Mouse (Mus musculus) MEL (cell line): Measurements from ENCODE around the gene Cul1.

Experiments used
- EP300 ChIP-seq, 2 experiments: IDR thresholded peaks; 2 replicates each; pipeline ENCODE4 v1.6.1; 2011; ENCODE audit warnings: improper control_type of control experiment in 2 of 2, low read length in 2 of 2, low read depth in 1 of 2, mild to moderate bottlenecking in 1 of 2
- GATA1 ChIP-seq: IDR thresholded peaks from 2 replicates; pipeline ENCODE4 v1.6.1; 2011; ENCODE audit warnings: low read depth, low read length, improper control_type of control experiment
- JUND ChIP-seq: IDR thresholded peaks from 2 replicates; pipeline ENCODE4 v1.6.1; 2011; ENCODE audit warnings: low read depth, mild to moderate bottlenecking, improper control_type of control experiment, low read length
- MAZ ChIP-seq: IDR thresholded peaks from 2 replicates; pipeline ENCODE4 v1.6.1; 2012; ENCODE audit warnings: low read depth, mild to moderate bottlenecking, inconsistent platforms, low read length, improper control_type of control experiment
- TBP ChIP-seq: IDR thresholded peaks from 2 replicates; pipeline ENCODE4 v1.8.0; 2011; ENCODE audit warnings: low read depth, low read length, improper control_type of control experiment
- USF1 ChIP-seq: IDR thresholded peaks from 2 replicates; pipeline ENCODE4 v1.6.1; 2014; ENCODE audit warnings: low read depth, mild to moderate bottlenecking, inconsistent platforms, low read length, improper control_type of control experiment, moderate library complexity

DNA sequence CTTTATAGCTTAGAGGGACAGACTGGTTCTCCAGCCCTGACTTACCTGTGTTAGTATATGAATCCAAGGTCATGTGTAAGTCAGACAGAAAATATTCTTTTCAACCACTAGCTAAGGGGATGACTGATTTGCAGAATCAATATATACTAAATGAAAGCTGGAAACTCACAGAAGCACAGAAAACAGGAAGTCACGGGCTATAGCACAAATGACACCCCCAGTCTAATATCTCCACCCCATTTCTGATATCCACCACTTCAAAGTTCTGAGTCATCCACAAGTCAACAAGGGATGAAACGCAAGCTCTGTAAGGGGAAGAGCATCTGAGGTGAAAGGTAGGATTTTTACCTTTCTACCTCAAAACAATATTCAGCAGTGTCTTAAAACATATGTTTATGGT lies 107.6 kb downstream of the Cul1 start:
- TF ChIP-seq USF1 (no peak), EP300 (IDR thresholded peaks at IDR 0.05; ENCODE audit: low read depth in 1 of 2, low read length in 2 of 2) (no peak), JUND (no peak), GATA1 (no peak), MAZ (no peak), TBP (no peak)
